Mouse (Mus musculus) brain, embryonic 14.5 days (tissue): Measurements from ENCODE around the gene Prpf8.

Experiments
- CTCF ChIP-seq: fragments of 200-500 bp; IDR thresholded peaks from 2 replicates; pipeline ENCODE4 v1.5.1; 2012; ENCODE audit warnings: inconsistent platforms, mild to moderate bottlenecking, moderate library complexity, borderline replicate concordance; ENCODE audit not compliant: insufficient read depth, insufficient read length; ENCODE audit errors: extremely low read depth
- POLR2A ChIP-seq: fragments of 200-500 bp; IDR thresholded peaks from 2 replicates; pipeline ENCODE4 v1.6.1; 2012; ENCODE audit warnings: mild to moderate bottlenecking, inconsistent platforms, borderline replicate concordance; ENCODE audit not compliant: poor library complexity, insufficient read depth, insufficient read length, severe bottlenecking; ENCODE audit errors: extremely low read depth

- TF ChIP-seq CTCF, result no peak
- no peak for TF ChIP-seq POLR2A
These were observed 31.4 kb upstream of the Prpf8 start for GRCm38 (mm10) chr11:75455041-75455736.
